ENCODE assay signal across 31 mouse cellular contexts in the genomic region with DNA sequence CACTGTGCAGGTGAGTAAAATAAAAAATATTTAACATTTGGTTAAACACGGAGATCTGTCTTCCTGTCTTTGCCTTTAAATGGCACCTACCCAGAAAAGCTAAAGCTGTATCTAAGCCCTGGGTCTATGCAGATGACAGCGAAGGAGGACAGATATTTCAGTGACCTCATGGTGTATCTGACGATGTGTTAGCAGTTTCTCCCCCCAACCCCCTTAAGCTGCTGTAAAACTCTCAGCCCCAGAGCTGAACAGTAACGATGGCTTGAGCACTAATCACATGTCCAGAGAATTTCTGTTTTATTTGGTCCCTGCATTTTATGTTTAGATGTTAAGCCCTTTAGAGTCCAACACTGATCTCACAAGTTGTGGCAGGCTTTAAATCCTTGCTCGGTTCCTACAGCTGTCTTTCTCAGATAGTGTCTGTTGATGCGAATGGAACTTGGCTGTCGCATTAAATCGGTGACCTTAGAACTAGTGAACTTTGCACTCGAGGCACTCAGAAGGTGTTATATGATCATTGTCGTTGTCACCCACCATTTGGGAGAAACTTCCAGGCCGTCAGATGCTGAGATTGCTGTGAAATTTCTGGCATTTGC. TPM values are rescaled to one million over a fixed set of nuclear protein-coding genes. Genes with fewer than 3 reads are reported as not detected.
A peak's percentile ranks its signal among the peaks of the same experiment; 100 is the strongest.
DNase-seq lines count a peak whose midpoint lies in the region; ATAC-seq and TF ChIP-seq lines count a peak whose summit lies in the region.
"Had no signal": no experiment of that assay in that cellular context is flagged by ENCODE, and none has a peak within 500 bp of the region (broad histone marks: within the 10 kb centered on the region; RNA-seq: fewer than 3 reads in every experiment).

No protein-coding gene starts in this region.

- H3K79me2 ChIP-seq in heart, adult 2 months (replicated peaks; ENCODE audit: control insufficient read depth, insufficient read depth, low read length), result no peaks in the 10 kb centered on the region

- no peak overlapping the region for H3K4me2 ChIP-seq in heart, embryonic 15.5 days
- no peak overlapping the region for H3K4me2 ChIP-seq in lung, postnatal 0 days (replicated peaks; ENCODE audit: low read depth, low read length)
- H3K4me2 ChIP-seq: embryonic facial prominence, embryonic 12.5 days; forebrain, embryonic 15.5 days; hindbrain, embryonic 15.5 days; liver, embryonic 12.5 days; midbrain, embryonic 12.5 days; neural tube, embryonic 13.5 days; stomach, embryonic 15.5 days had no signal

- no peaks in the 10 kb centered on the region for H3K27me3 ChIP-seq in heart, embryonic 10.5 days (ENCODE audit: insufficient read depth, poor library complexity, severe bottlenecking)
- no peaks in the 10 kb centered on the region for H3K27me3 ChIP-seq in heart, embryonic 15.5 days
- no peaks in the 10 kb centered on the region for H3K27me3 ChIP-seq in heart, adult 2 months (ENCODE audit: control insufficient read depth, insufficient read depth, low read length)
- no peaks in the 10 kb centered on the region for H3K27me3 ChIP-seq in lung, postnatal 0 days (replicated peaks; ENCODE audit: insufficient read depth, low read length)
- H3K27me3 ChIP-seq: forebrain, embryonic 15.5 days; hindbrain, embryonic 15.5 days; liver, embryonic 12.5 days; midbrain, embryonic 12.5 days; neural tube, embryonic 13.5 days; stomach, embryonic 15.5 days had no signal

- H3K9ac ChIP-seq in heart, embryonic 15.5 days, result no peak overlapping the region
- no peak overlapping the region for H3K9ac ChIP-seq in heart, adult 2 months (ENCODE audit: low read depth, low read length)
- H3K9ac ChIP-seq in lung, postnatal 0 days (replicated peaks; ENCODE audit: low read depth), result no peak overlapping the region
- H3K9ac ChIP-seq: embryonic facial prominence, embryonic 12.5 days; forebrain, embryonic 15.5 days; hindbrain, embryonic 15.5 days; liver, embryonic 12.5 days; liver, postnatal 0 days; midbrain, embryonic 12.5 days; neural tube, embryonic 13.5 days; stomach, embryonic 15.5 days had no signal

- no peaks in the 10 kb centered on the region for H3K36me3 ChIP-seq in heart, embryonic 10.5 days
- no peaks in the 10 kb centered on the region for H3K36me3 ChIP-seq in heart, embryonic 15.5 days
- H3K36me3 ChIP-seq in heart, adult 2 months (ENCODE audit: control insufficient read depth, insufficient read depth, low read length), result no peaks in the 10 kb centered on the region
- no peaks in the 10 kb centered on the region for H3K36me3 ChIP-seq in lung, postnatal 0 days (ENCODE audit: insufficient read depth, low read length)
- H3K36me3 ChIP-seq: embryonic facial prominence, embryonic 12.5 days; forebrain, embryonic 10.5 days; forebrain, embryonic 15.5 days; hindbrain, embryonic 10.5 days; hindbrain, embryonic 15.5 days; liver, embryonic 12.5 days; midbrain, embryonic 12.5 days; neural tube, embryonic 13.5 days; stomach, embryonic 15.5 days had no signal

- H3K9me3 ChIP-seq in heart, embryonic 10.5 days, result no peaks in the 10 kb centered on the region
- no peaks in the 10 kb centered on the region for H3K9me3 ChIP-seq in heart, embryonic 15.5 days (replicated peaks)
- no peaks in the 10 kb centered on the region for H3K9me3 ChIP-seq in lung, postnatal 0 days (ENCODE audit: low read length)
- H3K9me3 ChIP-seq: embryonic facial prominence, embryonic 12.5 days; forebrain, embryonic 10.5 days; forebrain, embryonic 15.5 days; hindbrain, embryonic 10.5 days; hindbrain, embryonic 15.5 days; liver, embryonic 12.5 days; midbrain, embryonic 12.5 days; neural tube, embryonic 13.5 days; stomach, embryonic 15.5 days had no signal

- intact Hi-C loops in heart, adult 2 months (cut with DNase I), result no loop called here

- 49% methylated on average over 11 of the region's 11 CpGs for WGBS in heart, embryonic 10.5 days
- WGBS in heart, embryonic 15.5 days, result 36% methylated on average over 11 of the region's 11 CpGs
- WGBS in heart, adult 2 months, result 42% methylated on average over 11 of the region's 11 CpGs
- WGBS in lung, postnatal 0 days, result 43% methylated on average over 11 of the region's 11 CpGs

- no peak for TF ChIP-seq POLR2A in heart, adult 2 months (IDR thresholded peaks at IDR 0.05; ENCODE audit: insufficient read depth, low read depth, low read length)

- no peak for DNase-seq in heart, embryonic 10.5 days (ENCODE audit: low spot score)
- DNase-seq in heart, adult 8-10 months (ENCODE audit: low spot score), result no peak
- no peak for DNase-seq in heart, adult 2 months
- peak; percentile 23 for DNase-seq in lung, postnatal 0 days (ENCODE audit: low spot score)
- DNase-seq in lung, postnatal 25 days (ENCODE audit: low spot score), result no peak
- peak; percentile 27 for DNase-seq in retina, embryonic 14.5 days (ENCODE audit: low spot score)
- DNase-seq in cerebellum, postnatal 25 days, result no peak
- DNase-seq: adrenal gland, postnatal 25 days; cerebellum, adult 11-12 months; cerebellum, adult 9-11 months; gastrocnemius, postnatal 25 days; kidney, adult 11 months; kidney, postnatal 14 days; layer of hippocampus, adult 9-11 months; liver, postnatal 0 days; right cerebral cortex, postnatal 25 days had no signal

- TF ChIP-seq EP300 in heart, adult 2 months (IDR thresholded peaks at IDR 0.05; ENCODE audit: insufficient read depth, low read depth, low read length), result no peak
- no peak for TF ChIP-seq EP300 in lung, postnatal 0 days (IDR thresholded peaks at IDR 0.05)

- H3K27ac ChIP-seq in heart, embryonic 10.5 days, result no peak overlapping the region
- H3K27ac ChIP-seq in heart, embryonic 15.5 days, result no peak overlapping the region
- H3K27ac ChIP-seq in heart, adult 2 months, result no peak overlapping the region
- H3K27ac ChIP-seq in lung, postnatal 0 days (ENCODE audit: low read length), result no peak overlapping the region
- H3K27ac ChIP-seq: embryonic facial prominence, embryonic 12.5 days; forebrain, embryonic 10.5 days; forebrain, embryonic 15.5 days; hindbrain, embryonic 10.5 days; hindbrain, embryonic 15.5 days; liver, embryonic 12.5 days; midbrain, embryonic 12.5 days; neural tube, embryonic 13.5 days; stomach, embryonic 15.5 days had no signal

- peaks cover 4% of the 10 kb centered on the region; the same call in 1 of the 2 replicates for H3K4me1 ChIP-seq in heart, embryonic 10.5 days
- 0 out of 2 replicates have a peak, but pooled peaks cover 6% of the 10 kb centered on the region for H3K4me1 ChIP-seq in heart, embryonic 15.5 days (replicated peaks)
- H3K4me1 ChIP-seq in heart, adult 2 months (ENCODE audit: control insufficient read depth, insufficient read depth, low read length), result no peaks in the 10 kb centered on the region
- no peaks in the 10 kb centered on the region for H3K4me1 ChIP-seq in lung, postnatal 0 days (ENCODE audit: insufficient read depth, low read depth, low read length)
- H3K4me1 ChIP-seq: embryonic facial prominence, embryonic 12.5 days; liver, embryonic 12.5 days; stomach, embryonic 15.5 days had no signal

- ATAC-seq in heart, embryonic 15.5 days (replicated peaks; ENCODE audit: insufficient number of reproducible peaks, insufficient read depth, low FRiP score, low read depth), result 0 out of 2 replicates have a peak, but pooled peaks have one; percentile 39
- ATAC-seq in lung, postnatal 0 days, result peak; percentile 48; the same call in 1 of the 2 replicates
- ATAC-seq: CD4-positive, CD25-positive, alpha-beta regulatory T cell, adult 4 months; forebrain, embryonic 15.5 days; inflammation-experienced regulatory T-cells, adult 6 months; liver, embryonic 12.5 days; liver, postnatal 0 days had no signal

- H3K4me3 ChIP-seq in heart, embryonic 10.5 days, result 0 out of 2 replicates have a peak overlapping the region, but pooled peaks have one; percentile 5
- no peak overlapping the region for H3K4me3 ChIP-seq in heart, embryonic 15.5 days
- no peak overlapping the region for H3K4me3 ChIP-seq in heart, adult 2 months
- H3K4me3 ChIP-seq in lung, postnatal 0 days (ENCODE audit: low read depth, low read length), result no peak overlapping the region
- H3K4me3 ChIP-seq: embryonic facial prominence, embryonic 12.5 days; forebrain, embryonic 10.5 days; forebrain, embryonic 15.5 days; hindbrain, embryonic 10.5 days; hindbrain, embryonic 15.5 days; liver, embryonic 12.5 days; midbrain, embryonic 12.5 days; neural tube, embryonic 13.5 days; stomach, embryonic 15.5 days had no signal

- TF ChIP-seq CTCF in heart, adult 2 months (IDR thresholded peaks at IDR 0.05), result no peak
- no peak for TF ChIP-seq CTCF in lung, postnatal 0 days (IDR thresholded peaks at IDR 0.05)

RNA-seq across cellular contexts. Expression of a gene that starts 5.4 kb away (rescaled TPM):
- 0.14 and 0.15 TPM in 2 replicates for polyA plus RNA-seq in heart, embryonic 10.5 days (2016; fragmentation: Nextera tagmentation; extraction: Ambion mirVana)
- total RNA-seq in heart, adult 8-10 months (2022), result under 1 TPM in 2 of 4 experiments, not detected in 2; 0.06 to 0.19 TPM
- 0.05 TPM in 1 of 2 replicates, not detected in the other for polyA plus RNA-seq in heart, embryonic 15.5 days (2015; fragmentation: Nextera tagmentation; extraction: Ambion mirVana)
- under 1 TPM; 0.09 to 0.13 TPM for total RNA-seq in heart, adult 2 months (2021)
- polyA plus RNA-seq in heart, adult 2 months (2012; rRNA removed), result not detected in 2 replicates
- 0.06 and 0.14 TPM in 2 replicates for polyA plus RNA-seq in lung, postnatal 0 days (2015; fragmentation: Nextera tagmentation; extraction: Ambion mirVana)
- total RNA-seq: common myeloid progenitor, adult 5-6 weeks; gastrocnemius, adult 18-20 months; gastrocnemius, postnatal 25 days; megakaryocyte, adult 5-6 weeks had no signal
- polyA plus RNA-seq: liver, postnatal 0 days had no signal

Comparison
In these comparisons a context has a peak if more than half of its experiments do, and no peak if none do; other contexts are left out.
1. DNase-seq: peak in lung, postnatal 0 days (single experiment) and retina, embryonic 14.5 days (single experiment); none in heart, embryonic 10.5 days (single experiment), heart, adult 8-10 months (single experiment), heart, adult 2 months (0 of 2), lung, postnatal 25 days (single experiment) and cerebellum, postnatal 25 days (0 of 2).